ENCODE assay signal across 13 mouse cellular contexts in genomic region chr9:120069779-120070178, GRCm38 (mm10). TPM values are rescaled to one million over a fixed set of nuclear protein-coding genes. Genes with fewer than 3 reads are reported as not detected.
DNase-seq lines count a peak whose midpoint lies in the region; ATAC-seq lines count a peak whose summit lies in the region.
"Had no signal": no experiment of that assay in that cellular context is flagged by ENCODE, and none has a peak within 500 bp of the region (broad histone marks: within the 10 kb centered on the region; RNA-seq: fewer than 3 reads in every experiment).

Gene Cx3cr1 (minus strand): TSS chr9:120069879.

- no peak for ATAC-seq in hindbrain, embryonic 16.5 days
- ATAC-seq in hindbrain, embryonic 14.5 days (ENCODE audit: low FRiP score) = no peak
- no peak for ATAC-seq in midbrain, embryonic 11.5 days (ENCODE audit: low FRiP score)
- no peak for ATAC-seq in midbrain, embryonic 15.5 days (replicated peaks)
- no peak for ATAC-seq in stomach, embryonic 16.5 days (ENCODE audit: insufficient read depth, low FRiP score)
- ATAC-seq: liver, postnatal 0 days had no signal

- no peak within 1 kb of the TSS for H3K9ac ChIP-seq in hindbrain, embryonic 16.5 days (ENCODE audit: low read depth, low read length)
- H3K9ac ChIP-seq in hindbrain, embryonic 14.5 days = no peak within 1 kb of the TSS
- H3K9ac ChIP-seq in midbrain, embryonic 11.5 days (ENCODE audit: low read length) = no peak within 1 kb of the TSS
- H3K9ac ChIP-seq in midbrain, embryonic 15.5 days = no peak within 1 kb of the TSS
- no peak within 1 kb of the TSS for H3K9ac ChIP-seq in stomach, embryonic 16.5 days (ENCODE audit: low read length)
- H3K9ac ChIP-seq: hindbrain, embryonic 13.5 days; liver, postnatal 0 days; neural tube, embryonic 12.5 days had no signal

- intact Hi-C loops in left cerebral cortex, postnatal 25 days (cut with DNase I) = no loop called here

- no peak within 1 kb of the TSS for H3K27ac ChIP-seq in hindbrain, embryonic 16.5 days (ENCODE audit: low read depth, low read length)
- H3K27ac ChIP-seq in hindbrain, embryonic 14.5 days = no peak within 1 kb of the TSS
- H3K27ac ChIP-seq in midbrain, embryonic 11.5 days (ENCODE audit: low read depth, low read length) = no peak within 1 kb of the TSS
- no peak within 1 kb of the TSS for H3K27ac ChIP-seq in midbrain, embryonic 15.5 days
- no peak within 1 kb of the TSS for H3K27ac ChIP-seq in stomach, embryonic 16.5 days (ENCODE audit: low read length)
- H3K27ac ChIP-seq: heart, embryonic 10.5 days; hindbrain, embryonic 13.5 days; midbrain, embryonic 10.5 days; neural tube, embryonic 12.5 days had no signal

- H3K4me3 ChIP-seq in hindbrain, embryonic 16.5 days (ENCODE audit: low read length) = no peak within 1 kb of the TSS
- no peak within 1 kb of the TSS for H3K4me3 ChIP-seq in hindbrain, embryonic 14.5 days (replicated peaks; ENCODE audit: low read length)
- no peak within 1 kb of the TSS for H3K4me3 ChIP-seq in midbrain, embryonic 11.5 days (ENCODE audit: low read depth, low read length)
- H3K4me3 ChIP-seq in midbrain, embryonic 15.5 days = no peak within 1 kb of the TSS
- no peak within 1 kb of the TSS for H3K4me3 ChIP-seq in stomach, embryonic 16.5 days (replicated peaks; ENCODE audit: low read length)
- H3K4me3 ChIP-seq: heart, embryonic 10.5 days; hindbrain, embryonic 13.5 days; midbrain, embryonic 10.5 days; neural tube, embryonic 12.5 days had no signal

- H3K27me3 ChIP-seq in hindbrain, embryonic 16.5 days (replicated peaks; ENCODE audit: control insufficient read depth, insufficient read depth, low read length) = no peaks in the 10 kb centered on the region; the same call in 1 of the 2 replicates
- no peaks in the 10 kb centered on the region for H3K27me3 ChIP-seq in hindbrain, embryonic 14.5 days (ENCODE audit: control insufficient read depth, insufficient read depth, low read length)
- H3K27me3 ChIP-seq in midbrain, embryonic 11.5 days (ENCODE audit: control insufficient read depth, insufficient read depth, low read length) = no peaks in the 10 kb centered on the region
- no peaks in the 10 kb centered on the region for H3K27me3 ChIP-seq in midbrain, embryonic 15.5 days (replicated peaks)
- no peaks in the 10 kb centered on the region for H3K27me3 ChIP-seq in stomach, embryonic 16.5 days (ENCODE audit: control insufficient read depth, insufficient read depth, low read length)
- H3K27me3 ChIP-seq: hindbrain, embryonic 13.5 days; neural tube, embryonic 12.5 days had no signal

- H3K4me2 ChIP-seq in hindbrain, embryonic 16.5 days (ENCODE audit: low read length) = no peak within 1 kb of the TSS
- H3K4me2 ChIP-seq in hindbrain, embryonic 14.5 days (replicated peaks) = no peak within 1 kb of the TSS
- no peak within 1 kb of the TSS for H3K4me2 ChIP-seq in midbrain, embryonic 11.5 days
- H3K4me2 ChIP-seq in midbrain, embryonic 15.5 days = no peak within 1 kb of the TSS
- no peak within 1 kb of the TSS for H3K4me2 ChIP-seq in stomach, embryonic 16.5 days (ENCODE audit: low read depth, low read length)
- H3K4me2 ChIP-seq: hindbrain, embryonic 13.5 days; neural tube, embryonic 12.5 days had no signal

- no peaks in the 10 kb centered on the region for H3K4me1 ChIP-seq in hindbrain, embryonic 16.5 days (ENCODE audit: control insufficient read depth, insufficient read depth, low read depth, low read length)
- H3K4me1 ChIP-seq in hindbrain, embryonic 14.5 days (replicated peaks; ENCODE audit: control insufficient read depth, insufficient read depth, low read length) = no peaks in the 10 kb centered on the region
- no peaks in the 10 kb centered on the region for H3K4me1 ChIP-seq in midbrain, embryonic 11.5 days (ENCODE audit: control insufficient read depth, insufficient read depth, low read length)
- H3K4me1 ChIP-seq in midbrain, embryonic 15.5 days = no peaks in the 10 kb centered on the region
- H3K4me1 ChIP-seq in stomach, embryonic 16.5 days (ENCODE audit: control insufficient read depth, insufficient read depth, low read length) = no peaks in the 10 kb centered on the region; the same call in 1 of the 2 replicates
- H3K4me1 ChIP-seq: hindbrain, embryonic 13.5 days; neural tube, embryonic 12.5 days had no signal

- no peaks in the 10 kb centered on the region for H3K9me3 ChIP-seq in hindbrain, embryonic 16.5 days (ENCODE audit: control insufficient read depth, low read length)
- no peaks in the 10 kb centered on the region for H3K9me3 ChIP-seq in hindbrain, embryonic 14.5 days (ENCODE audit: control insufficient read depth, low read length)
- H3K9me3 ChIP-seq in midbrain, embryonic 11.5 days (ENCODE audit: control insufficient read depth, low read length) = no peaks in the 10 kb centered on the region
- H3K9me3 ChIP-seq in midbrain, embryonic 15.5 days = no peaks in the 10 kb centered on the region
- H3K9me3 ChIP-seq in stomach, embryonic 16.5 days (replicated peaks; ENCODE audit: control insufficient read depth, low read length) = no peaks in the 10 kb centered on the region
- H3K9me3 ChIP-seq: heart, embryonic 10.5 days; hindbrain, embryonic 13.5 days; midbrain, embryonic 10.5 days; neural tube, embryonic 12.5 days had no signal

- H3K36me3 ChIP-seq in hindbrain, embryonic 16.5 days (ENCODE audit: control insufficient read depth, insufficient read depth, low read length) = no peaks in the 10 kb centered on the region
- no peaks in the 10 kb centered on the region for H3K36me3 ChIP-seq in hindbrain, embryonic 14.5 days (replicated peaks; ENCODE audit: control insufficient read depth, insufficient read depth)
- no peaks in the 10 kb centered on the region for H3K36me3 ChIP-seq in midbrain, embryonic 11.5 days (ENCODE audit: control insufficient read depth, insufficient read depth, low read length)
- H3K36me3 ChIP-seq in midbrain, embryonic 15.5 days (replicated peaks) = no peaks in the 10 kb centered on the region
- H3K36me3 ChIP-seq in stomach, embryonic 16.5 days (ENCODE audit: control insufficient read depth, insufficient read depth, low read length) = no peaks in the 10 kb centered on the region
- H3K36me3 ChIP-seq: heart, embryonic 10.5 days; hindbrain, embryonic 13.5 days; midbrain, embryonic 10.5 days; neural tube, embryonic 12.5 days had no signal

- 87% methylated on average over 11 of the region's 11 CpGs for WGBS in hindbrain, embryonic 16.5 days
- WGBS in hindbrain, embryonic 14.5 days = 85% methylated on average over 11 of the region's 11 CpGs
- WGBS in midbrain, embryonic 11.5 days = 87% methylated on average over 11 of the region's 11 CpGs
- WGBS in midbrain, embryonic 15.5 days = 86% methylated on average over 11 of the region's 11 CpGs
- WGBS in stomach, embryonic 16.5 days = 82% methylated on average over 11 of the region's 11 CpGs

- no peak for DNase-seq in hindbrain, embryonic 14.5 days (ENCODE audit: low spot score)
- peak; percentile 17 for DNase-seq in midbrain, embryonic 11.5 days (ENCODE audit: low spot score, missing footprints)
- DNase-seq in left cerebral cortex, postnatal 25 days (ENCODE audit: low spot score in 2 of 2) = no peak
- no peak for DNase-seq in thymus, postnatal 10 days (ENCODE audit: low spot score in 2 of 2)
- DNase-seq: kidney, postnatal 14 days; liver, postnatal 0 days had no signal

RNA-seq across cellular contexts. Expression of gene Cx3cr1, which starts in this region (rescaled TPM):
- 10.0 and 10.3 TPM in 2 replicates for polyA plus RNA-seq in hindbrain, embryonic 16.5 days (2015; fragmentation: Nextera tagmentation; extraction: Ambion mirVana)
- polyA plus RNA-seq in hindbrain, embryonic 14.5 days (2014; fragmentation: Nextera tagmentation; extraction: Ambion mirVana) = 6.5 and 9.0 TPM in 2 replicates
- polyA plus RNA-seq in midbrain, embryonic 11.5 days (2014; fragmentation: Nextera tagmentation; extraction: Ambion mirVana) = 2.9 and 4.3 TPM in 2 replicates
- 8.0 and 8.1 TPM in 2 replicates for polyA plus RNA-seq in midbrain, embryonic 15.5 days (2015; fragmentation: Nextera tagmentation; extraction: Ambion mirVana)
- total RNA-seq in left cerebral cortex, postnatal 25 days (2021) = 10 to 100 TPM; 33.5 to 33.7 TPM
- 13.7 and 15.2 TPM in 2 replicates for polyA plus RNA-seq in stomach, embryonic 16.5 days (2015; fragmentation: Nextera tagmentation; extraction: Ambion mirVana)
